Mouse (Mus musculus) embryonic fibroblast, embryonic 13.5 days (primary cell): ENCODE results near the gene Tnfaip8l3.

ENCODE experiments used
- CTCF ChIP-seq: IDR thresholded peaks from 2 replicates; pipeline ENCODE4 v1.5.1; 2011; ENCODE audit warnings: mild to moderate bottlenecking, control low read depth, low read length, moderate library complexity, borderline replicate concordance; ENCODE audit not compliant: insufficient read depth
- POLR2A ChIP-seq: IDR thresholded peaks from 2 replicates; pipeline ENCODE4 v1.6.1; 2011; ENCODE audit warnings: low read depth, mild to moderate bottlenecking, control low read depth, low read length, moderate library complexity

GRCm38 (mm10) chr9:54022795-54023194 is 45.4 kb downstream of the Tnfaip8l3 start:
- no peak for TF ChIP-seq CTCF
- no peak for TF ChIP-seq POLR2A
